Mouse (Mus musculus): ENCODE measurements around the gene Rab10.
"Not testable (repeated sequence)": the region's sequence is repeated elsewhere in the genome, so short reads cannot be mapped to it uniquely, and the experiment has no call there.

The Rab10 gene

GRCm38 (mm10) chr12:3309391-3310320, at the start of gene Rab10:
Gene Rab10 (minus strand): TSS chr12:3309969.
- peak; percentile 98 to 99 for DNase-seq (ENCODE audit: low spot score in 2 of 2)

GRCm38 (mm10) chr12:3359302-3359701, 49.5 kb upstream of the Rab10 start:
- DNase-seq (ENCODE audit: low spot score in 2 of 2) = peak; percentile 70 to 77

- DNase-seq (ENCODE audit: low spot score in 2 of 2) = no peak
Measured at GRCm38 (mm10) chr12:3356824-3357223, 47.1 kb upstream of the Rab10 start.

GRCm38 (mm10) chr12:3355068-3355467, 45.3 kb upstream of the Rab10 start:
- no peak for DNase-seq (ENCODE audit: low spot score in 2 of 2)

- peak; percentile 23 to 48 for DNase-seq (ENCODE audit: low spot score in 2 of 2)
Measured at GRCm38 (mm10) chr12:3352216-3352615, 42.4 kb upstream of the Rab10 start.

GRCm38 (mm10) chr12:3350136-3350535, 40.4 kb upstream of the Rab10 start:
- peak in 1 of 2 experiments; percentile 58 for DNase-seq (ENCODE audit: low spot score in 2 of 2)

GRCm38 (mm10) chr12:3349387-3349786, 39.6 kb upstream of the Rab10 start:
- DNase-seq (ENCODE audit: low spot score in 2 of 2) = no peak

GRCm38 (mm10) chr12:3347682-3348081, 37.9 kb upstream of the Rab10 start:
- DNase-seq (ENCODE audit: low spot score in 2 of 2) = no peak

- DNase-seq (ENCODE audit: low spot score in 2 of 2) = no peak
Measured at GRCm38 (mm10) chr12:3345038-3345437, 35.3 kb upstream of the Rab10 start.

GRCm38 (mm10) chr12:3344155-3344554, 34.4 kb upstream of the Rab10 start:
- DNase-seq (ENCODE audit: low spot score in 2 of 2) = no peak

GRCm38 (mm10) chr12:3338931-3339330, 29.2 kb upstream of the Rab10 start:
- DNase-seq (ENCODE audit: low spot score in 2 of 2) = no peak

GRCm38 (mm10) chr12:3329677-3330076, 19.9 kb upstream of the Rab10 start:
- DNase-seq (ENCODE audit: low spot score in 2 of 2) = no peak

- DNase-seq (ENCODE audit: low spot score in 2 of 2) = no peak
Measured at GRCm38 (mm10) chr12:3325232-3325631, 15.5 kb upstream of the Rab10 start.

GRCm38 (mm10) chr12:3323241-3323640, 13.5 kb upstream of the Rab10 start:
- DNase-seq (ENCODE audit: low spot score in 2 of 2) = peak; percentile 47 to 55

- peak; percentile 55 to 81 for DNase-seq (ENCODE audit: low spot score in 2 of 2)
Measured at GRCm38 (mm10) chr12:3319377-3319776, 9.6 kb upstream of the Rab10 start.

- no peak for DNase-seq (ENCODE audit: low spot score in 2 of 2)
Measured at GRCm38 (mm10) chr12:3316937-3317336, 7.2 kb upstream of the Rab10 start.

GRCm38 (mm10) chr12:3316083-3316482, 6.3 kb upstream of the Rab10 start:
- DNase-seq (ENCODE audit: low spot score in 2 of 2) = peak in 1 of 2 experiments; percentile 7

- no peak for DNase-seq (ENCODE audit: low spot score in 2 of 2)
Measured at GRCm38 (mm10) chr12:3312886-3313285, 3.1 kb upstream of the Rab10 start.

- DNase-seq (ENCODE audit: low spot score in 2 of 2) = no peak
Measured at GRCm38 (mm10) chr12:3310321-3310692, 538 bp upstream of the Rab10 start.

GRCm38 (mm10) chr12:3308541-3309241, 1.1 kb downstream of the Rab10 start:
- no peak for DNase-seq (ENCODE audit: low spot score in 2 of 2)

- no peak for DNase-seq (ENCODE audit: low spot score in 2 of 2)
Measured at GRCm38 (mm10) chr12:3307587-3307986, 2.2 kb downstream of the Rab10 start.

GRCm38 (mm10) chr12:3305238-3305637, 4.5 kb downstream of the Rab10 start:
- DNase-seq (ENCODE audit: low spot score in 2 of 2) = no peak

GRCm38 (mm10) chr12:3297622-3298021, 12.1 kb downstream of the Rab10 start:
- not testable (repeated sequence) for DNase-seq (ENCODE audit: low spot score in 2 of 2)
